Mouse (Mus musculus): ENCODE data around the gene Nptx2.

- TF ChIP-seq USF2 (conservative IDR thresholded peaks at IDR 0.05; ENCODE audit: low read depth, low read length) = no peak
- no peak for TF ChIP-seq MAZ (IDR thresholded peaks at IDR 0.05; ENCODE audit: low read depth, low read length)
- TF ChIP-seq USF1 (IDR thresholded peaks at IDR 0.05; ENCODE audit: low read depth, low read length) = no peak
- no peak for TF ChIP-seq CTCF (conservative IDR thresholded peaks at IDR 0.05 in 1 of 2, IDR thresholded peaks at IDR 0.05 in 1 of 2; ENCODE audit: low read depth in 2 of 2, low read length in 2 of 2)
- no peak for TF ChIP-seq GABPA (IDR thresholded peaks at IDR 0.05; ENCODE audit: insufficient replicate concordance, low read depth, low read length)
- TF ChIP-seq MYC (IDR thresholded peaks at IDR 0.05; ENCODE audit: low read depth, low read length) = no peak
- TF ChIP-seq MAX (IDR thresholded peaks at IDR 0.05; ENCODE audit: low read length) = no peak
- TF ChIP-seq POLR2A (IDR thresholded peaks at IDR 0.05; ENCODE audit: low read depth, low read length) = no peak
- no peak for TF ChIP-seq TBP (conservative IDR thresholded peaks at IDR 0.05; ENCODE audit: low read depth, low read length)
- TF ChIP-seq MXI1 (IDR thresholded peaks at IDR 0.05; ENCODE audit: low read depth, low read length) = no peak
- TF ChIP-seq POLR2AphosphoS2 (IDR thresholded peaks at IDR 0.05; ENCODE audit: low read depth, low read length) = no peak
- no peak for TF ChIP-seq SMC3 (IDR thresholded peaks at IDR 0.05; ENCODE audit: low read depth, low read length)
- TF ChIP-seq SIN3A (IDR thresholded peaks at IDR 0.05; ENCODE audit: low read length) = no peak
- TF ChIP-seq CHD1 (IDR thresholded peaks at IDR 0.05; ENCODE audit: low read depth, low read length) = no peak
Measured at GRCm38 (mm10) chr5:144545653-144546422, at the start of gene Nptx2.

Data from CH12.LX (cell line).